Mouse (Mus musculus) intestine, postnatal 0 days (tissue): Measurements from ENCODE around the gene Ctdsp1. TPM values are rescaled to one million over a fixed set of nuclear protein-coding genes. Genes with fewer than 3 reads are reported as not detected.

ENCODE experiments used
- ATAC-seq: fragments of 200-750 bp; cut with Nextera tagmentation; 2 replicates; pipeline ENCODE4 v1.8.0; 2017; ENCODE audit warnings: mild to moderate bottlenecking, moderate TSS enrichment, moderate library complexity
- H3K27ac ChIP-seq: fragments of 300-500 bp; sonication (generic); 2 replicates; pipeline ENCODE4 v1.5.1; 2014; ENCODE audit warnings: mild to moderate bottlenecking, low read depth, low read length, moderate library complexity
- H3K27me3 ChIP-seq: fragments of 300-500 bp; sonication (generic); replicated peaks from 2 replicates; pipeline ENCODE4 v1.6.1; 2014; ENCODE audit warnings: low read length, mixed read lengths; ENCODE audit not compliant: control insufficient read depth, insufficient read depth
- H3K36me3 ChIP-seq: fragments of 300-500 bp; sonication (generic); 2 replicates; pipeline ENCODE4 v1.6.1; 2014; ENCODE audit warnings: mild to moderate bottlenecking, moderate library complexity; ENCODE audit not compliant: control insufficient read depth, insufficient read depth
- H3K4me1 ChIP-seq: fragments of 300-500 bp; sonication (generic); replicated peaks from 2 replicates; pipeline ENCODE4 v1.6.1; 2014; ENCODE audit warnings: antibody characterized with exemption, low read length, mixed read lengths; ENCODE audit not compliant: control insufficient read depth, insufficient read depth
- H3K4me2 ChIP-seq: fragments of 300-500 bp; sonication (generic); replicated peaks from 2 replicates; pipeline ENCODE4 v1.6.1; 2014; ENCODE audit warnings: low read depth, mild to moderate bottlenecking, moderate library complexity
- H3K4me3 ChIP-seq: fragments of 300-500 bp; sonication (generic); 2 replicates; pipeline ENCODE4 v1.5.1; 2014; ENCODE audit warnings: low read depth, low read length
- H3K9ac ChIP-seq: fragments of 300-500 bp; sonication (generic); 2 replicates; pipeline ENCODE4 v1.6.1; 2014; ENCODE audit warnings: mild to moderate bottlenecking, low read depth, low read length
- H3K9me3 ChIP-seq: fragments of 300-500 bp; sonication (generic); 2 replicates; pipeline ENCODE4 v1.6.1; 2016; ENCODE audit warnings: mixed run types; ENCODE audit not compliant: control insufficient read depth
- CTCF ChIP-seq: sonication (generic); IDR thresholded peaks from 2 replicates; pipeline ENCODE4 v1.5.1; 2016; ENCODE audit warnings: low read depth, mild to moderate bottlenecking, control low read depth, antibody characterized with exemption, moderate library complexity
- WGBS: fragments of 180-500 bp; shearing (Covaris S2); extraction: QIAGEN DNeasy Blood & Tissue Kit; methylation state at CpG from one replicate; pipeline ENCODE4 v1.1.7; 2014; 5-methylcytosine and 5-hydroxymethylcytosine counted together
- polyA plus RNA-seq: library from polyadenylated mRNA; unstranded; fragments of >200 nt; fragmentation: Nextera tagmentation; extraction: Ambion mirVana; gene quantifications from 2 replicates; pipeline ENCODE4 v1.2.1, GENCODE M21; 2015

Ctdsp1 gene
- polyA plus RNA-seq, 1 experiment from 2014 or later: 48.9 TPM

DNA sequence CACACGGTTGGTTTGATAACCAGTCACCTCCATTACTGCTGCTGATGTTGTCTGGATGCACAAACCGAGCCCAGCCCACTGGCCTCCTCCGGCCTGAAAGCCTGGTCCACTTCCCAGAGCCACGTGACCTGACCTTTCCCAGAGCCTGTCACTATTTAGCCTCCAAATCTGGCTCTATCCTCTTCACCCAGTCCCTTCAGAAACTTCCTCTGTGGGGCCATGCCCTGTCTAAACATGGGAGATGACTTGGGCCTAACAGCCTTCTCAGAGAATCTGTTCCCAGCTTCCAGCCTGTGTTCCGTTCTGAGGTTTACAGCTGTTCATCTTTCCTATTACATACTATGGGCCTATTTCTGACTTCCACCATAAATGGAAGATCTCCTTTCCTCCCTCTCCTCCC is 27.9 kb upstream of the Ctdsp1 start:
- H3K9ac ChIP-seq: no peak overlapping the region
- ATAC-seq: no peak
- no peak overlapping the region for H3K4me3 ChIP-seq
- no peaks in the 10 kb centered on the region for H3K36me3 ChIP-seq
- no peak overlapping the region for H3K4me2 ChIP-seq
- no peaks in the 10 kb centered on the region for H3K9me3 ChIP-seq
- H3K27ac ChIP-seq: no peak overlapping the region
- WGBS: 54% methylated on average over 5 of the region's 5 CpGs
- no peak for TF ChIP-seq CTCF
- no peaks in the 10 kb centered on the region for H3K27me3 ChIP-seq
- no peaks in the 10 kb centered on the region for H3K4me1 ChIP-seq

- TF ChIP-seq CTCF: no peak
- H3K27ac ChIP-seq: no peak overlapping the region
- no peaks in the 10 kb centered on the region for H3K4me1 ChIP-seq
- no peaks in the 10 kb centered on the region for H3K27me3 ChIP-seq
- whole genome bisulfite sequencing: 63% methylated on average over 8 of the region's 8 CpGs
- H3K4me2 ChIP-seq: no peak overlapping the region
- no peaks in the 10 kb centered on the region for H3K9me3 ChIP-seq
- no peaks in the 10 kb centered on the region for H3K36me3 ChIP-seq
- H3K9ac ChIP-seq: no peak overlapping the region
- no peak overlapping the region for H3K4me3 ChIP-seq
- ATAC-seq: no peak
Observed at GRCm38 (mm10) chr1:74364270-74364669, 27.0 kb upstream of the Ctdsp1 start.

DNA sequence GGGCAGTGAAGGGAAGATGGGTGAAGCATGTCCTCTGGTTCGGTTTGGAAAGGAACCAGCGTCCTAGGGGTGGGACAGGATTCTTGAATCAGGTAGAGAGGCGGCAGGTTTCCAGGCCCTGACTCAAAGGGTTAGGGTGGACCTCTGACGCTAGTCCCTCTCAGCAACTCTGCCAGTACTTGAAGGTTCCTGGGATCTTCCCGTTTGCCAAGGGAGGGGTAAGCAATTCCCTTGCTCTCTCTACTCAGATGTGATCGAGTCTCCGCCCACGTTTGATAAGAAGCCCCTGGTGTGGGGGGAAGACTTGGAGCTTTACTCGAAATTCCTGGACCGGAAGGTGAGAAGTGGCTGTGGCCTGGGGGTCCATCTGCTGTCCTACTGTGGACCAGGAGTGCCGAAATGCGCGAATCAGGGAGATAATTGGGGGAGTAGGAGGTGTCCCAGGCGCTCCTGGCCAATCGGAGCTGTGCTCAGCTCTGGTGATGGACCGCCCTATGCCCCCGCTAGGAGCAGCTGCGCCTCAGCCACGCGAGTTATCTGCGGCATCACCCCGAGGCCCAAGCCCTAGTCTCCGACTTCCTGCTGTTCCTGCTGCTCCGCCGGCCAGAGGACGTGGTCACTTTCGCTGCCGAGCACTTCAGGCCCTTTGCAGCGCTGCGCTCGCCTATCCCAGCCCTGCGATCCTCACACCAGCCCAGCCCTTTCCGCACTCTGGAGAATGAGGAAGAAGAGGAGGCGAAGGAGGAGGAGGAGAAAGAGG is 23.2 kb upstream of the Ctdsp1 start:
- WGBS: 9% methylated on average over 34 of the region's 34 CpGs
- no peaks in the 10 kb centered on the region for H3K27me3 ChIP-seq
- no peak overlapping the region; the same call in 1 of the 2 replicates for H3K27ac ChIP-seq
- H3K4me1 ChIP-seq: no peaks in the 10 kb centered on the region
- peak overlapping the region; percentile 67 for H3K4me2 ChIP-seq
- ATAC-seq: peak; percentile 74
- H3K4me3 ChIP-seq: peak overlapping the region; percentile 31
- H3K9me3 ChIP-seq: no peaks in the 10 kb centered on the region
- peak; percentile 43 for TF ChIP-seq CTCF
- H3K9ac ChIP-seq: peak overlapping the region; percentile 45; the same call in 1 of the 2 replicates
- H3K36me3 ChIP-seq: no peaks in the 10 kb centered on the region

GRCm38 (mm10) chr1:74370040-74370439 is 21.3 kb upstream of the Ctdsp1 start:
- H3K4me1 ChIP-seq: no peaks in the 10 kb centered on the region
- no peak overlapping the region for H3K27ac ChIP-seq
- no peak overlapping the region for H3K4me3 ChIP-seq
- no peak overlapping the region for H3K9ac ChIP-seq
- H3K36me3 ChIP-seq: no peaks in the 10 kb centered on the region
- TF ChIP-seq CTCF: no peak
- no peaks in the 10 kb centered on the region for H3K27me3 ChIP-seq
- H3K4me2 ChIP-seq: no peak overlapping the region
- WGBS: 56% methylated on average over 4 of the region's 4 CpGs
- no peak for ATAC-seq
- no peaks in the 10 kb centered on the region for H3K9me3 ChIP-seq

- H3K9me3 ChIP-seq: no peaks in the 10 kb centered on the region
- H3K9ac ChIP-seq: no peak overlapping the region
- H3K27me3 ChIP-seq: no peaks in the 10 kb centered on the region
- H3K4me1 ChIP-seq: no peaks in the 10 kb centered on the region
- H3K4me3 ChIP-seq: no peak overlapping the region
- H3K36me3 ChIP-seq: no peaks in the 10 kb centered on the region
- no peak overlapping the region for H3K4me2 ChIP-seq
- no peak for TF ChIP-seq CTCF
- H3K27ac ChIP-seq: no peak overlapping the region
- ATAC-seq: no peak
- WGBS: 75% methylated on average over 4 of the region's 4 CpGs
Observed at GRCm38 (mm10) chr1:74373372-74373771, 17.9 kb upstream of the Ctdsp1 start.

DNA sequence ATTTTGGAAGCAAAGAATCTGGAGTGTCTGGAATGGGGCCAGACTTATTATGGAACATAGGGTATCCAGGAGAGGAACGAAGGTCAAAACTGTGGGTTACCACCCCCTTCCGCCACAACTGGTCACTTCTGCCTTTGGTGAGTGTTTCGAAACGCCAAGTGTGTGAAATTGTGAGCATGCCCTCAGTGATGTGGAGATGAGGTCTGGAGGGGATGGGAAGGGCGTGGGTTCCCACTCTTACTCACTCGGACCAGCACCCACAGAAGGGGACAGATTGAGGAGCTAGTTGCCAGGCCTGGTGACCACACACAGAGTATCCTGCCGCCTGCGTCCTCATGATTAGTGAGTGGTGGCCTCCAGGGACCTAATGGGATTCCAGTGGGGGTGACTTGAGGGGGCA is 16.3 kb upstream of the Ctdsp1 start, which contains the start of gene Slc11a1:
Gene Slc11a1 (plus strand): TSS at position 216 of the 400 bp plus-strand sequence.
- Histone ChIP-seq H3K9ac (no peak within 1 kb of the TSS), H3K4me2 (no peak within 1 kb of the TSS), H3K9me3 (no peaks in the 10 kb centered on the region), H3K36me3 (no peaks in the 10 kb centered on the region), H3K4me1 (no peaks in the 10 kb centered on the region), H3K27me3 (no peaks in the 10 kb centered on the region), H3K27ac (no peak within 1 kb of the TSS), H3K4me3 (no peak within 1 kb of the TSS)
- 80% methylated on average over 8 of the region's 8 CpGs for WGBS
- no peak for TF ChIP-seq CTCF
- no peak for ATAC-seq
